Mouse (Mus musculus): ENCODE data around the gene Afp.

- no peak for TF ChIP-seq TAL1 (IDR thresholded peaks at IDR 0.05; ENCODE audit: low read length)
- no peak for TF ChIP-seq GATA1 (IDR thresholded peaks at IDR 0.05; ENCODE audit: low read length)
Measured at GRCm38 (mm10) chr5:90476741-90477140, 13.8 kb upstream of the Afp start.

Data from erythroblast, embryonic 14.5 days (primary cell).